Mouse (Mus musculus): Measurements from ENCODE around the gene Pde4a. TPM values are rescaled to one million over a fixed set of nuclear protein-coding genes. Genes with fewer than 3 reads are reported as not detected.
"Not testable (repeated sequence)": the region's sequence is repeated elsewhere in the genome, so short reads cannot be mapped to it uniquely, and the experiment has no call there.

The Pde4a gene
- total RNA-seq, 2 experiments from 2014 or later, result 101 to 106 TPM

- TF ChIP-seq CTCF (IDR thresholded peaks at IDR 0.05), result no peak
These were observed 43.1 kb downstream of the Pde4a start for GRCm38 (mm10) chr9:21208626-21209025.

GRCm38 (mm10) chr9:21210821-21211220 is 45.3 kb downstream of the Pde4a start:
- intact Hi-C loops (cut with DNase I), result no loop called here

More at GRCm38 (mm10) chr9:21208626-21209025, 43.1 kb downstream of the Pde4a start:
- Histone ChIP-seq H3K27ac (no peak overlapping the region), H3K4me3 (no peak overlapping the region)
- intact Hi-C loops (cut with DNase I), result no loop called here
- DNase-seq (ENCODE audit: extremely low spot score in 1 of 2, low spot score in 2 of 2), result no peak

GRCm38 (mm10) chr9:21211624-21212023 is 46.1 kb downstream of the Pde4a start:
- no peak for TF ChIP-seq CTCF (IDR thresholded peaks at IDR 0.05)
- intact Hi-C loops (cut with DNase I), result no loop called here
- H3K4me3 ChIP-seq, result no peak overlapping the region
- no peak for DNase-seq (ENCODE audit: extremely low spot score in 1 of 2, low spot score in 2 of 2)
- no peak overlapping the region for H3K27ac ChIP-seq

More at GRCm38 (mm10) chr9:21210821-21211220, 45.3 kb downstream of the Pde4a start:
- H3K27ac ChIP-seq, result no peak overlapping the region
- TF ChIP-seq CTCF (IDR thresholded peaks at IDR 0.05), result no peak
- no peak for DNase-seq (ENCODE audit: extremely low spot score in 1 of 2, low spot score in 2 of 2)
- no peak overlapping the region for H3K4me3 ChIP-seq

GRCm38 (mm10) chr9:21213617-21214190 is 48.2 kb downstream of the Pde4a start:
- no peak overlapping the region for H3K27ac ChIP-seq
- DNase-seq (ENCODE audit: extremely low spot score in 1 of 2, low spot score in 2 of 2), result no peak
- H3K4me3 ChIP-seq, result no peak overlapping the region
- TF ChIP-seq CTCF (IDR thresholded peaks at IDR 0.05), result peak; percentile 53
- intact Hi-C loops (cut with DNase I), result no loop called here

- Histone ChIP-seq H3K4me3 (no peak overlapping the region), H3K27ac (no peak overlapping the region)
- DNase-seq (ENCODE audit: extremely low spot score in 1 of 2, low spot score in 2 of 2), result no peak
- intact Hi-C loops (cut with DNase I), result no loop called here
- TF ChIP-seq CTCF (IDR thresholded peaks at IDR 0.05), result no peak
These were observed 50.7 kb downstream of the Pde4a start for GRCm38 (mm10) chr9:21216050-21216841.

GRCm38 (mm10) chr9:21219820-21220219 is 54.3 kb downstream of the Pde4a start:
- no peak overlapping the region for H3K27ac ChIP-seq
- intact Hi-C loops (cut with DNase I), result loop anchor here (2.0 kb wide), 1 partner anchor 67 kb away; no protein-coding TSS in a partner anchor
- no peak overlapping the region for H3K4me3 ChIP-seq
- DNase-seq (ENCODE audit: extremely low spot score in 1 of 2, low spot score in 2 of 2), result no peak
- TF ChIP-seq CTCF (IDR thresholded peaks at IDR 0.05), result no peak

- Histone ChIP-seq H3K27ac (peak overlapping the region; percentile 68; the same call in 1 of the 2 replicates), H3K4me3 (peak overlapping the region; percentile 40)
- peak; percentile 98 for TF ChIP-seq CTCF (IDR thresholded peaks at IDR 0.05)
- peak; percentile 92 for DNase-seq (ENCODE audit: extremely low spot score in 1 of 2, low spot score in 2 of 2)
- intact Hi-C loops (cut with DNase I), result loop anchor here (2.0 kb wide), 1 partner anchor 68 kb away; no protein-coding TSS in a partner anchor
These were observed 55.2 kb downstream of the Pde4a start for GRCm38 (mm10) chr9:21220490-21221382.

GRCm38 (mm10) chr9:21221383-21221929 is 55.9 kb downstream of the Pde4a start:
- DNase-seq (ENCODE audit: extremely low spot score in 1 of 2, low spot score in 2 of 2), result no peak
- peak; percentile 60 for TF ChIP-seq CTCF (IDR thresholded peaks at IDR 0.05)
- Histone ChIP-seq H3K4me3 (no peak overlapping the region), H3K27ac (peak overlapping the region; percentile 68; the same call in 1 of the 2 replicates)
- intact Hi-C loops (cut with DNase I), result loop anchor here (2.0 kb wide), 1 partner anchor 69 kb away; no protein-coding TSS in a partner anchor

- intact Hi-C loops (cut with DNase I); DNase-seq (ENCODE audit: extremely low spot score in 1 of 2, low spot score in 2 of 2); H3K27ac ChIP-seq; H3K4me3 ChIP-seq: not testable (repeated sequence)
These were observed 58.0 kb downstream of the Pde4a start for GRCm38 (mm10) chr9:21223490-21223889.

GRCm38 (mm10) chr9:21223906-21224305 is 58.4 kb downstream of the Pde4a start:
- no peak overlapping the region for H3K4me3 ChIP-seq
- H3K27ac ChIP-seq, result no peak overlapping the region
- no peak for TF ChIP-seq CTCF (IDR thresholded peaks at IDR 0.05)
- intact Hi-C loops (cut with DNase I), result no loop called here
- no peak for DNase-seq (ENCODE audit: extremely low spot score in 1 of 2, low spot score in 2 of 2)

Data from left cerebral cortex, adult 2 months (tissue).